Mouse (Mus musculus): Measurements from ENCODE around the gene B3gat2. TPM values are rescaled to one million over a fixed set of nuclear protein-coding genes. Genes with fewer than 3 reads are reported as not detected.

Gene B3gat2
- total and polyA plus RNA-seq, 2 experiments, result under 0.01 TPM; not detected in 1

DNA sequence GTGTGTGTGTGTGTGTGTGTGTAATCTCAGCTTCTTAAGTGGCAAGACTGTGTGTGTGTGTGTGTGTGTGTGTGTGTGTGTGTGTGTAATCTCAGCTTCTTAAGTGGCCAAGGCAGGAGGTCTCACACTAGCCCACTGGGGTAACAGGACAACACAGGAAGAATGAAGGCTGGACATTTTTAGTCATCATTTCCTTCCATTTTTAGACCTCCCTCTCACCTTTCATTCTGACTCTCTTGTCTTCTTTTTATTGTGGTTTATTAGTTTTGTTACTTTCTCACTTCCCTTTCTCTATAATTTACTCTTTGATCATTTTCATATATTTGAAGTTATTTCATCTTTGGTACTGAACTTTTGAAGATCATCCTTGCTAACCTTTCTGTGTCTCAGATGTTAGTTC lies 79.4 kb downstream of the B3gat2 start:
- TF ChIP-seq CTCF (IDR thresholded peaks at IDR 0.05; ENCODE audit: low read depth, low read length) (no peak), POLR2A (IDR thresholded peaks at IDR 0.05; ENCODE audit: extremely low read depth, insufficient read depth, low read length) (no peak)
- Histone ChIP-seq H3K9ac (ENCODE audit: low read depth, low read length) (no peak overlapping the region), H3K4me1 (ENCODE audit: control insufficient read depth, insufficient read depth, low read length) (no peaks in the 10 kb centered on the region), H3K79me2 (ENCODE audit: control insufficient read depth, insufficient read depth, low read length) (no peaks in the 10 kb centered on the region), H3K36me3 (ENCODE audit: control insufficient read depth, insufficient read depth, low read length) (peaks cover 22% of the 10 kb centered on the region), H3K4me3 (ENCODE audit: insufficient read depth, low read depth, low read length) (no peak overlapping the region), H3K27ac (replicated peaks; ENCODE audit: insufficient read depth, low read depth, low read length) (no peak overlapping the region), H3K27me3 (ENCODE audit: control insufficient read depth, insufficient read depth, low read length) (no peaks in the 10 kb centered on the region)
- no peak for DNase-seq (ENCODE audit: extremely low read depth, low read depth, low spot score)

DNA sequence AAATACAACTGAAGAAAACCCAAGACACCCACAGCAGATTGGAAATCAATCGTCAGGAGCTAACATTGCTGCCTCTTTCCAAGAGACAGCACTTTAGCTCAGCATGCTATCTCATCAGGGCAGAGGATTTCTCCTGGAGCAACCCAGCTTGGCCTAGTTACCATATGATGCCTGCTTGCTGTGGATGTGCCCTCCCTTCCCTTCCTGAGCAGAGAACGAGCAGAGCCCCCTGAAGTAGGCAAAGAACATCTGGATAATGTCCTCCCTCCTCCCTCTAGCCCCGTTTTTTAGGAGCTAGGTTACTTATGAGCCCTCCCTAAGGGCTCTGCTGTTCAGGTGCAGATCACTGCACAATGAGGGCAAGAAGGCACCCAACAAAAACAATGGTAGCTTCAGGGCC lies 81.1 kb downstream of the B3gat2 start:
- no peak overlapping the region for H3K27ac ChIP-seq (replicated peaks; ENCODE audit: insufficient read depth, low read depth, low read length)
- H3K9ac ChIP-seq (ENCODE audit: low read depth, low read length), result no peak overlapping the region
- H3K79me2 ChIP-seq (ENCODE audit: control insufficient read depth, insufficient read depth, low read length), result no peaks in the 10 kb centered on the region
- no peaks in the 10 kb centered on the region for H3K4me1 ChIP-seq (ENCODE audit: control insufficient read depth, insufficient read depth, low read length)
- H3K27me3 ChIP-seq (ENCODE audit: control insufficient read depth, insufficient read depth, low read length), result no peaks in the 10 kb centered on the region
- no peak overlapping the region for H3K4me3 ChIP-seq (ENCODE audit: insufficient read depth, low read depth, low read length)
- DNase-seq (ENCODE audit: extremely low read depth, low read depth, low spot score), result no peak
- H3K36me3 ChIP-seq (ENCODE audit: control insufficient read depth, insufficient read depth, low read length), result peaks cover 33% of the 10 kb centered on the region
- 92% methylated on average over 3 of the region's 3 CpGs for WGBS
- no peak for TF ChIP-seq CTCF (IDR thresholded peaks at IDR 0.05; ENCODE audit: low read depth, low read length)

DNA sequence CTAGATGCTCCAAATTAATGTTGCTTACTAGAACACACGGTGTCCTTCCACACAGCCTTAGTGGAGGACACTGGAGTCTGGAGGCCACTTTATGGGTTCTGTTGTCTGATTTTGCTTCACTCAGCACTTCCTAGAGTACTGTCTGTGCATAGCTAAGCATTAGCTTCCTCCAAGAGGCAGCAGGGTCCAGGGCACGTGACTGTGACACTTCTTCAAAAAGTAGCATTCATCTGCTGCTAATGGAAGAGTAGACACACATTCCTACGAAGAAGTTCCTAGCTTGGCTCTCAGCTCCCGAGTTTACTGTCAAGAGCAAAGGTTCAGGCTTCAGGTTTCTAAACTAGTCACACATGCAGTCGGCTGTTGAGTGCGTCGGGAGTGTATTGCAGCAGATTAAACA lies 82.2 kb downstream of the B3gat2 start:
- Histone ChIP-seq H3K27ac (replicated peaks; ENCODE audit: insufficient read depth, low read depth, low read length) (no peak overlapping the region), H3K4me3 (ENCODE audit: insufficient read depth, low read depth, low read length) (no peak overlapping the region), H3K27me3 (ENCODE audit: control insufficient read depth, insufficient read depth, low read length) (no peaks in the 10 kb centered on the region), H3K36me3 (ENCODE audit: control insufficient read depth, insufficient read depth, low read length) (peaks cover 40% of the 10 kb centered on the region), H3K9ac (ENCODE audit: low read depth, low read length) (no peak overlapping the region), H3K79me2 (ENCODE audit: control insufficient read depth, insufficient read depth, low read length) (no peaks in the 10 kb centered on the region), H3K4me1 (ENCODE audit: control insufficient read depth, insufficient read depth, low read length) (no peaks in the 10 kb centered on the region)
- TF ChIP-seq CTCF (IDR thresholded peaks at IDR 0.05; ENCODE audit: low read depth, low read length) (no peak), POLR2A (IDR thresholded peaks at IDR 0.05; ENCODE audit: extremely low read depth, insufficient read depth, low read length) (no peak)
- WGBS, result 82% methylated on average over 7 of the region's 7 CpGs
- DNase-seq (ENCODE audit: extremely low read depth, low read depth, low spot score), result peak; percentile 19

DNA sequence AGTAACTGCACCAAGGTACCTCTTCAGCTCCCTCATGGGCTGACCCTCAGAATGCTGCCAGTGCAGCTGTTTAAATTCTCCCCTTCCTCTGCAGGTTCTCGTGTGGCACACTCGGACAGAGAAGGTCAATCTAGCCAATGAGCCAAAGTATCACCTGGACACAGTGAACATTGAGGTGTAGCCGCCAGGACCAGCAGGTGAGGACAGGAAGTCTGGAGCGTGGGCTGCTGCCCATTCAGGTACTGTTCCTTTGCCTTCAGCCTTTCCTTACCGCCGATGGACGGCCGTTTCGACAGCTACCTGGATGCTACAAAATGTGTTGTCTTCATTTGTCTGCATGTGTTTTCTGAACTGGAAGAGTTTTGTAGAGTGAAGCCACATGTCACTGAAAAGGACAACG lies 83.5 kb downstream of the B3gat2 start:
- Histone ChIP-seq H3K36me3 (ENCODE audit: control insufficient read depth, insufficient read depth, low read length) (peaks cover 43% of the 10 kb centered on the region), H3K4me3 (ENCODE audit: insufficient read depth, low read depth, low read length) (no peak overlapping the region), H3K27me3 (ENCODE audit: control insufficient read depth, insufficient read depth, low read length) (no peaks in the 10 kb centered on the region), H3K9ac (ENCODE audit: low read depth, low read length) (no peak overlapping the region), H3K27ac (replicated peaks; ENCODE audit: insufficient read depth, low read depth, low read length) (no peak overlapping the region), H3K79me2 (ENCODE audit: control insufficient read depth, insufficient read depth, low read length) (no peaks in the 10 kb centered on the region), H3K4me1 (ENCODE audit: control insufficient read depth, insufficient read depth, low read length) (no peaks in the 10 kb centered on the region)
- TF ChIP-seq CTCF (IDR thresholded peaks at IDR 0.05; ENCODE audit: low read depth, low read length), result no peak
- TF ChIP-seq POLR2A (IDR thresholded peaks at IDR 0.05; ENCODE audit: extremely low read depth, insufficient read depth, low read length), result no peak
- DNase-seq (ENCODE audit: extremely low read depth, low read depth, low spot score), result no peak
- WGBS, result 95% methylated on average over 10 of the region's 10 CpGs

DNA sequence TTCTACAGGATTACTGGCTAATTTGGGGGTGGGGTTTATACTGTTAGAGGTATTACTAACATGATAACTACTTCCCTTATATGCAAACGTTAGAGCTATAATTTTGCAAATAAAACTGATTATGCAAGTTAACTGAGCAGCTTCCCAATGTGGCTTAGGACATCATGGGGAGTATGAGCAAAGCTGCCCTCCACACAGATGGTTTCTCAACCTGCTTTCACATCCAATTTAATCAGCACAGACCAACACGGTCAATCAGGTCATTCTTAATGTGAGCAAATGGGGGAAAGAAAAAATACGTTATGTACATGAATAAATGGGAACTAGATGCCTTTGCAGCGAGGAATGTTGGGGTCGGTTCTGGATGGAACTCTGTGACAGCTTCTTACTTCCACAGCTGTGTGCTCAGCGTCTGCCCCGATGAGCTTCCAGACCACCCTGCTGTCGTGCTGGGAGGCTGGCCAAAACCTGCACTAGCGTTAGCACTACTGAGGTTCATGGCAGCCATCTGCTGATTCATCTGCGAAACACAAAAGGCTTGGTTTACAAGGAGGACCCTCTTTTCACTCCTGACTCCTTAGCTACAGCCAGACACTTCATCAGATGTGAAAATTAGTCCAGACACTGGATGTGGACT lies 84.6 kb downstream of the B3gat2 start:
- H3K27ac ChIP-seq (replicated peaks; ENCODE audit: insufficient read depth, low read depth, low read length), result no peak overlapping the region
- no peak overlapping the region for H3K9ac ChIP-seq (ENCODE audit: low read depth, low read length)
- no peak overlapping the region for H3K4me3 ChIP-seq (ENCODE audit: insufficient read depth, low read depth, low read length)
- no peaks in the 10 kb centered on the region for H3K79me2 ChIP-seq (ENCODE audit: control insufficient read depth, insufficient read depth, low read length)
- peaks cover 48% of the 10 kb centered on the region for H3K36me3 ChIP-seq (ENCODE audit: control insufficient read depth, insufficient read depth, low read length)
- no peaks in the 10 kb centered on the region for H3K27me3 ChIP-seq (ENCODE audit: control insufficient read depth, insufficient read depth, low read length)
- no peak for DNase-seq (ENCODE audit: extremely low read depth, low read depth, low spot score)
- no peaks in the 10 kb centered on the region for H3K4me1 ChIP-seq (ENCODE audit: control insufficient read depth, insufficient read depth, low read length)
- TF ChIP-seq POLR2A (IDR thresholded peaks at IDR 0.05; ENCODE audit: extremely low read depth, insufficient read depth, low read length) (no peak), CTCF (IDR thresholded peaks at IDR 0.05; ENCODE audit: low read depth, low read length) (no peak)
- WGBS, result 88% methylated on average over 10 of the region's 10 CpGs

DNA sequence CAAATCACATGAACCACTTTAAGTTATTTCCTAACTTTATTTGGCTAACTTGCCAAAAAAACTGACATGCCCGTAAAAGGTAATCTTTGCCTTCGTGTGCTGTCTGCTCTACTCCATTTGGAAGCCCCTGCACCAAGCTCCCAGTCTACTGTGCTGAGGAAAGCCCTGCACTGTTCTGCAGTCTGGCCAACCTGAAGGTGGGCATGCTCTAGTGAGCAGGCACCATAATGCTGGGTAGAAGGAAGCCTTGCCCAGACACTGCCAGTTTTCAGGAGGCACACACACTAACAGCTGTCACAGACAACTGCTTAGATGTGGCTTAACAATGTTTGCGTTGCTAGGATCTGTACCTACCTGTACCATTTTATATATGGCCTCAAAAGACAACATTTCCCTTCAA lies 94.1 kb downstream of the B3gat2 start:
- DNase-seq (ENCODE audit: extremely low read depth, low read depth, low spot score), result peak; percentile 15
- Histone ChIP-seq H3K27me3 (ENCODE audit: control insufficient read depth, insufficient read depth, low read length) (no peaks in the 10 kb centered on the region), H3K27ac (replicated peaks; ENCODE audit: insufficient read depth, low read depth, low read length) (no peak overlapping the region), H3K36me3 (ENCODE audit: control insufficient read depth, insufficient read depth, low read length) (peaks cover 40% of the 10 kb centered on the region), H3K4me1 (ENCODE audit: control insufficient read depth, insufficient read depth, low read length) (no peaks in the 10 kb centered on the region), H3K9ac (ENCODE audit: low read depth, low read length) (no peak overlapping the region), H3K4me3 (ENCODE audit: insufficient read depth, low read depth, low read length) (no peak overlapping the region), H3K79me2 (ENCODE audit: control insufficient read depth, insufficient read depth, low read length) (no peaks in the 10 kb centered on the region)
- WGBS, result 55% methylated on average over 3 of the region's 3 CpGs
- TF ChIP-seq POLR2A (IDR thresholded peaks at IDR 0.05; ENCODE audit: extremely low read depth, insufficient read depth, low read length) (no peak), CTCF (IDR thresholded peaks at IDR 0.05; ENCODE audit: low read depth, low read length) (no peak)
